Mouse (Mus musculus): Measurements from ENCODE around the gene Iqsec1.

GRCm38 (mm10) chr6:90620791-90621583, 367.5 kb downstream of the Iqsec1 start:
- TF ChIP-seq POLR2A (IDR thresholded peaks at IDR 0.05; ENCODE audit: extremely low read depth, insufficient read depth, low read length) (no peak), CTCF (IDR thresholded peaks at IDR 0.05; ENCODE audit: low read depth, low read length) (no peak)
